Comparison of ENCODE assay signal across 27 mouse cellular contexts in the genomic region with DNA sequence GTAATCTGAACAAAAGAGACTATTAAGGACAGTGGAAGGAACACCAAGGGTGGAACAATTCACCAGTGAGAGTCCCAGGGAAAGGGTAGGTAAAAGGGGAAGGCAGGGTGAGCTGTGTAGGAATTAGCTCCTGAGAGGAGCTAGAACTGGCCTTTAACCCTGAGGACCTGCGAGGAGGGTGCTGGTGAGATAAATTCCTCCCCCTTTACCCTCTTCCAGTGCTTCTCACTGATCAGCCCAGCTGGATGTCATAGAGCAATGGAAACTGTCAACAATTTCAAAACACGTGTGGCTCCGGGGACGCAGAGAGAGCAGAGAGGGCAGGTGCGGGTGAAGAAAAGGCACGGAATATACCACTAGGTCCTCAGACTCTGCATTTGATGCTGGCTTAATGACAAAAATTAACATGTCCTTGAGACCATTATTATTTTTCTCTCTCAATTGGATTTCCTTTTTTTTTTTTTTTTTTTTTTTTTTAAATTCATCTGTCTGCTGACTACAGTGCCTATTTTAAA.
DNase-seq lines count a peak whose midpoint lies in the region; ATAC-seq and TF ChIP-seq lines count a peak whose summit lies in the region.
"Had no signal": no experiment of that assay in that cellular context is flagged by ENCODE, and none has a peak within 500 bp of the region (broad histone marks: within the 10 kb centered on the region; RNA-seq: fewer than 3 reads in every experiment).

No protein-coding gene starts in this region.

- no peak overlapping the region for H3K9ac ChIP-seq in forebrain, embryonic 15.5 days (replicated peaks)
- no peak overlapping the region for H3K9ac ChIP-seq in midbrain, embryonic 13.5 days (replicated peaks)
- no peak overlapping the region for H3K9ac ChIP-seq in midbrain, embryonic 15.5 days
- H3K9ac ChIP-seq in forebrain, embryonic 16.5 days (replicated peaks; ENCODE audit: low read depth, low read length) = no peak overlapping the region
- H3K9ac ChIP-seq in neural tube, embryonic 15.5 days (replicated peaks) = no peak overlapping the region
- H3K9ac ChIP-seq: embryonic facial prominence, embryonic 13.5 days; heart, embryonic 13.5 days; hindbrain, embryonic 13.5 days; intestine, embryonic 15.5 days had no signal

- no peaks in the 10 kb centered on the region for H3K9me3 ChIP-seq in forebrain, embryonic 15.5 days
- 0 out of 2 replicates have a peak, but pooled peaks cover 3% of the 10 kb centered on the region for H3K9me3 ChIP-seq in forebrain, embryonic 10.5 days
- no peaks in the 10 kb centered on the region for H3K9me3 ChIP-seq in midbrain, embryonic 13.5 days
- no peaks in the 10 kb centered on the region for H3K9me3 ChIP-seq in midbrain, embryonic 15.5 days
- H3K9me3 ChIP-seq in forebrain, embryonic 16.5 days (ENCODE audit: control insufficient read depth, low read length) = 0 out of 2 replicates have a peak, but pooled peaks cover 2% of the 10 kb centered on the region
- no peaks in the 10 kb centered on the region for H3K9me3 ChIP-seq in neural tube, embryonic 15.5 days (replicated peaks)
- H3K9me3 ChIP-seq: embryonic facial prominence, embryonic 10.5 days; embryonic facial prominence, embryonic 13.5 days; hindbrain, embryonic 10.5 days; hindbrain, embryonic 13.5 days; intestine, embryonic 15.5 days had no signal

- no peak overlapping the region for H3K4me3 ChIP-seq in forebrain, embryonic 15.5 days
- H3K4me3 ChIP-seq in forebrain, embryonic 10.5 days = no peak overlapping the region
- H3K4me3 ChIP-seq in midbrain, embryonic 13.5 days (replicated peaks) = no peak overlapping the region
- no peak overlapping the region for H3K4me3 ChIP-seq in midbrain, embryonic 15.5 days
- H3K4me3 ChIP-seq in forebrain, embryonic 16.5 days (replicated peaks; ENCODE audit: low read length) = no peak overlapping the region
- no peak overlapping the region for H3K4me3 ChIP-seq in neural tube, embryonic 15.5 days (replicated peaks)
- H3K4me3 ChIP-seq: embryonic facial prominence, embryonic 10.5 days; embryonic facial prominence, embryonic 13.5 days; erythroblast, embryonic 14.5 days; gastrocnemius, adult 2 months; heart, embryonic 13.5 days; hindbrain, embryonic 10.5 days; hindbrain, embryonic 13.5 days; intestine, embryonic 15.5 days had no signal

- no peaks in the 10 kb centered on the region for H3K27me3 ChIP-seq in forebrain, embryonic 15.5 days
- H3K27me3 ChIP-seq in forebrain, embryonic 10.5 days (ENCODE audit: poor library complexity, severe bottlenecking) = no peaks in the 10 kb centered on the region
- no peaks in the 10 kb centered on the region for H3K27me3 ChIP-seq in midbrain, embryonic 13.5 days
- H3K27me3 ChIP-seq in midbrain, embryonic 15.5 days (replicated peaks) = no peaks in the 10 kb centered on the region
- no peaks in the 10 kb centered on the region for H3K27me3 ChIP-seq in forebrain, embryonic 16.5 days (replicated peaks; ENCODE audit: control insufficient read depth, insufficient read depth, low read length)
- no peaks in the 10 kb centered on the region for H3K27me3 ChIP-seq in neural tube, embryonic 15.5 days (replicated peaks)
- H3K27me3 ChIP-seq: embryonic facial prominence, embryonic 13.5 days; heart, embryonic 13.5 days; hindbrain, embryonic 13.5 days; intestine, embryonic 15.5 days had no signal

- no peak overlapping the region for H3K4me2 ChIP-seq in forebrain, embryonic 15.5 days (replicated peaks)
- no peak overlapping the region for H3K4me2 ChIP-seq in midbrain, embryonic 13.5 days (replicated peaks)
- H3K4me2 ChIP-seq in midbrain, embryonic 15.5 days = no peak overlapping the region
- no peak overlapping the region for H3K4me2 ChIP-seq in forebrain, embryonic 16.5 days (ENCODE audit: low read length)
- H3K4me2 ChIP-seq in neural tube, embryonic 15.5 days = no peak overlapping the region
- H3K4me2 ChIP-seq: embryonic facial prominence, embryonic 13.5 days; heart, embryonic 13.5 days; hindbrain, embryonic 13.5 days; intestine, embryonic 15.5 days had no signal

- no peak for TF ChIP-seq POLR2A in brain, embryonic 14.5 days (IDR thresholded peaks at IDR 0.05; ENCODE audit: borderline replicate concordance, extremely low read depth, insufficient read depth, insufficient read length, poor library complexity, severe bottlenecking)

- no peaks in the 10 kb centered on the region for H3K4me1 ChIP-seq in forebrain, embryonic 15.5 days
- H3K4me1 ChIP-seq in forebrain, embryonic 10.5 days = peaks cover 6% of the 10 kb centered on the region; the same call in 1 of the 2 replicates
- H3K4me1 ChIP-seq in midbrain, embryonic 13.5 days (replicated peaks) = peaks cover 10% of the 10 kb centered on the region; the same call in 1 of the 2 replicates
- peaks cover 3% of the 10 kb centered on the region; the same call in 1 of the 2 replicates for H3K4me1 ChIP-seq in midbrain, embryonic 15.5 days
- H3K4me1 ChIP-seq in forebrain, embryonic 16.5 days (replicated peaks; ENCODE audit: control insufficient read depth, insufficient read depth, low read length) = no peaks in the 10 kb centered on the region
- no peaks in the 10 kb centered on the region for H3K4me1 ChIP-seq in neural tube, embryonic 15.5 days
- H3K4me1 ChIP-seq: embryonic facial prominence, embryonic 13.5 days; hindbrain, embryonic 13.5 days; intestine, embryonic 15.5 days had no signal

- H3K36me3 ChIP-seq in forebrain, embryonic 15.5 days = no peaks in the 10 kb centered on the region
- H3K36me3 ChIP-seq in forebrain, embryonic 10.5 days (replicated peaks) = no peaks in the 10 kb centered on the region
- no peaks in the 10 kb centered on the region for H3K36me3 ChIP-seq in midbrain, embryonic 13.5 days
- H3K36me3 ChIP-seq in midbrain, embryonic 15.5 days (replicated peaks) = no peaks in the 10 kb centered on the region
- H3K36me3 ChIP-seq in forebrain, embryonic 16.5 days (ENCODE audit: control insufficient read depth, insufficient read depth) = no peaks in the 10 kb centered on the region
- H3K36me3 ChIP-seq in neural tube, embryonic 15.5 days = no peaks in the 10 kb centered on the region
- H3K36me3 ChIP-seq: embryonic facial prominence, embryonic 10.5 days; embryonic facial prominence, embryonic 13.5 days; heart, embryonic 13.5 days; hindbrain, embryonic 10.5 days; hindbrain, embryonic 13.5 days; intestine, embryonic 15.5 days had no signal

- 59% methylated on average over 6 of the region's 6 CpGs for WGBS in forebrain, embryonic 15.5 days
- WGBS in forebrain, embryonic 10.5 days = 76% methylated on average over 6 of the region's 6 CpGs
- 67% methylated on average over 6 of the region's 6 CpGs for WGBS in midbrain, embryonic 13.5 days
- 62% methylated on average over 6 of the region's 6 CpGs for WGBS in midbrain, embryonic 15.5 days
- WGBS in forebrain, embryonic 16.5 days = 64% methylated on average over 6 of the region's 6 CpGs
- 79% methylated on average over 6 of the region's 6 CpGs for WGBS in neural tube, embryonic 15.5 days

- peak overlapping the region; percentile 27; the same call in 1 of the 2 replicates for H3K27ac ChIP-seq in forebrain, embryonic 15.5 days (replicated peaks)
- no peak overlapping the region for H3K27ac ChIP-seq in forebrain, embryonic 10.5 days
- H3K27ac ChIP-seq in midbrain, embryonic 13.5 days = no peak overlapping the region
- no peak overlapping the region for H3K27ac ChIP-seq in midbrain, embryonic 15.5 days
- no peak overlapping the region for H3K27ac ChIP-seq in forebrain, embryonic 16.5 days (ENCODE audit: low read length)
- no peak overlapping the region for H3K27ac ChIP-seq in neural tube, embryonic 15.5 days (replicated peaks)
- H3K27ac ChIP-seq: embryonic facial prominence, embryonic 10.5 days; embryonic facial prominence, embryonic 13.5 days; gastrocnemius, adult 2 months; heart, embryonic 13.5 days; hindbrain, embryonic 10.5 days; hindbrain, embryonic 13.5 days; intestine, embryonic 15.5 days had no signal

- ATAC-seq in forebrain, embryonic 15.5 days (replicated peaks) = peak; percentile 53; the same call in 1 of the 2 replicates
- ATAC-seq in midbrain, embryonic 13.5 days = 0 out of 2 replicates have a peak, but pooled peaks have one; percentile 27
- no peak for ATAC-seq in midbrain, embryonic 15.5 days (replicated peaks)
- peak; percentile 40; the same call in 1 of the 2 replicates for ATAC-seq in forebrain, embryonic 16.5 days
- no peak for ATAC-seq in neural tube, embryonic 15.5 days (ENCODE audit: low FRiP score)
- ATAC-seq: CD4-positive, CD25-positive, alpha-beta regulatory T cell, adult 4 months; hindbrain, embryonic 16.5 days; intestine, embryonic 15.5 days had no signal

- DNase-seq in forebrain, embryonic 10.5 days (ENCODE audit: extremely low spot score, low spot score) = no peak
- peak; percentile 41 for DNase-seq in brain, embryonic 14.5 days (ENCODE audit: low read depth)
- DNase-seq: adrenal gland, adult 2 months; adrenal gland, postnatal 14 days; cerebellum, adult 11-12 months; cerebellum, adult 8-10 months; cerebellum, postnatal 10 days; cerebellum, postnatal 36 days; embryo, embryonic 11 days; gastrocnemius, adult 2 months; gastrocnemius, postnatal 14 days; heart, adult 11 months; kidney, adult 11 months had no signal

- no peak for TF ChIP-seq CTCF in brain, embryonic 14.5 days (IDR thresholded peaks at IDR 0.05; ENCODE audit: borderline replicate concordance, extremely low read depth, insufficient read depth, insufficient read length)

Comparison
In these comparisons a context has a peak if more than half of its experiments do, and no peak if none do; other contexts are left out.
1. ATAC-seq: peak in forebrain, embryonic 15.5 days (single experiment), midbrain, embryonic 13.5 days (single experiment) and forebrain, embryonic 16.5 days (single experiment); none in midbrain, embryonic 15.5 days (single experiment) and neural tube, embryonic 15.5 days (single experiment).